Mouse (Mus musculus): ENCODE results near the gene Toe1. TPM values are rescaled to one million over a fixed set of nuclear protein-coding genes. Genes with fewer than 3 reads are reported as not detected.

Gene Toe1
- polyA plus RNA-seq, 1 experiment from 2014 or later, result 37.3 TPM

Other genes starting within 250 kb of the Toe1 start
- gene Gpbp1l1, start 250.0 kb downstream of the Toe1 start, polyA plus RNA-seq (2015; fragmentation: Nextera tagmentation; extraction: Ambion mirVana), result 26.0 and 30.2 TPM in 2 replicates
- gene Ccdc17, start 211.0 kb downstream of the Toe1 start, polyA plus RNA-seq (2015; fragmentation: Nextera tagmentation; extraction: Ambion mirVana), result 2.5 and 3.6 TPM in 2 replicates
- 102 and 107 TPM in 2 replicates for gene Nasp, start 179.7 kb downstream of the Toe1 start, polyA plus RNA-seq (2015; fragmentation: Nextera tagmentation; extraction: Ambion mirVana)
- gene Akr1a1, start 156.0 kb downstream of the Toe1 start, polyA plus RNA-seq (2015; fragmentation: Nextera tagmentation; extraction: Ambion mirVana), result 780 and 816 TPM in 2 replicates
- gene Prdx1, start 122.1 kb downstream of the Toe1 start, polyA plus RNA-seq (2015; fragmentation: Nextera tagmentation; extraction: Ambion mirVana), result 1,116 and 1,127 TPM in 2 replicates
- 19.6 and 21.4 TPM in 2 replicates for gene Mmachc, start 99.2 kb downstream of the Toe1 start, polyA plus RNA-seq (2015; fragmentation: Nextera tagmentation; extraction: Ambion mirVana)
- 18.8 and 20.7 TPM in 2 replicates for gene Ccdc163, start 99.1 kb downstream of the Toe1 start, polyA plus RNA-seq (2015; fragmentation: Nextera tagmentation; extraction: Ambion mirVana)
- gene Tesk2, start 86.7 kb downstream of the Toe1 start, polyA plus RNA-seq (2015; fragmentation: Nextera tagmentation; extraction: Ambion mirVana), result 7.6 and 7.8 TPM in 2 replicates
- gene Mutyh, start 83 bp upstream of the Toe1 start, polyA plus RNA-seq (2015; fragmentation: Nextera tagmentation; extraction: Ambion mirVana), result 13.2 and 13.3 TPM in 2 replicates
- 0.56 and 0.68 TPM in 2 replicates for gene Hpdl, start 14.1 kb upstream of the Toe1 start, polyA plus RNA-seq (2015; fragmentation: Nextera tagmentation; extraction: Ambion mirVana)
- 0.22 and 0.24 TPM in 2 replicates for gene Zswim5, start 69.7 kb upstream of the Toe1 start, polyA plus RNA-seq (2015; fragmentation: Nextera tagmentation; extraction: Ambion mirVana)
- gene Urod, start 186.8 kb upstream of the Toe1 start, polyA plus RNA-seq (2015; fragmentation: Nextera tagmentation; extraction: Ambion mirVana), result 85.3 and 90.8 TPM in 2 replicates
- 11.2 and 11.5 TPM in 2 replicates for gene Hectd3, start 187.7 kb upstream of the Toe1 start, polyA plus RNA-seq (2015; fragmentation: Nextera tagmentation; extraction: Ambion mirVana)
- 44.3 TPM in 2 replicates for gene Eif2b3, start 211.8 kb upstream of the Toe1 start, polyA plus RNA-seq (2015; fragmentation: Nextera tagmentation; extraction: Ambion mirVana)